Mouse (Mus musculus) forelimb bud, embryonic 11.5 days (tissue): ENCODE measurements around the gene Zbtb48.
A peak's percentile ranks its signal among the peaks of the same experiment; 100 is the strongest.
"Not testable (repeated sequence)": the region's sequence is repeated elsewhere in the genome, so short reads cannot be mapped to it uniquely, and the experiment has no call there.

Source experiments
- DNase-seq: peaks from one replicate; pipeline ENCODE4 v3.0.0-alpha.2; 2012; ENCODE audit warnings: low read depth, low spot score

The Zbtb48 gene

GRCm38 (mm10) chr4:152027524-152027923, at the start of gene Zbtb48:
TSS of gene Zbtb48 (minus strand) at chr4:152027671.
- peak; percentile 95 for DNase-seq

DNA sequence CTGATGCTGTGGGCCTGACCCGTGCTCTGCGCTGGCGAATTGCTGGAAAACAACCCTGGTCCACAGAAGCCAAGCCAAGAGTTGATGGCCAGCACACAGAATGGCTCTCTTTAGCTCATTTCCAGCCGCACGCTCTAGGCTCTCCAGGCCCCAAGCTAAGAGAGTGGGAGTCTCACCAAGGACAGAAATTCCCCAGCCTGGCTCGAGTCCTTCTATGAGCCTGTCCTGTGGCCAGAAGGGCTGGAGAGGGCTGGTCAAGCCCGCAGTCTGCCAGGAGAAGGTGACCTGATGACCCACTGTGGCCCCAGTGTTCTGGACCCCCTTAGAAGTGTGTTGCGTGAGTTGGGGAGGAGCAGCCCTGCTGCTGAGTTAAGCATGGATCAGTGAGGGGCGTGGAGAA, 49.7 kb upstream of the Zbtb48 start:
- no peak for DNase-seq

DNA sequence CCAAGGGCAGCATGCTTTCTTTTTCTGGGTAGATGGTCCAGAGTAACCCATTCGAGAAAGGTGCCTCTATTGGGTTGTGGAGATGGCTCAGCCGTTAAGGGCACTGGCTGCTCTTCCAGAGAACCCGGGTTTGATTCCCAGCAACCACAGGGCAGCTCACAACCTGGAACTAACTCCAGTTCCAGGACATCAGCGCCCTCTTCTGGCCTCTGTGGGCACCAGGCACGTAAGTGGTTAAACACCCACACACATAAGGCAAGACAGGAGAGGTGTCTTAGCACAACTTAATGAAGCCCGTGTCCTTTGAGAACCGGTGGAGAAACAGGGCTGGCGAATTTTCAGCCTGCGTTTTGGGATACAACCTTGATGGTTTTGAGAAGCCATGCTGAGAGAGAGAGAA, 47.1 kb upstream of the Zbtb48 start:
- DNase-seq, result no peak

DNA sequence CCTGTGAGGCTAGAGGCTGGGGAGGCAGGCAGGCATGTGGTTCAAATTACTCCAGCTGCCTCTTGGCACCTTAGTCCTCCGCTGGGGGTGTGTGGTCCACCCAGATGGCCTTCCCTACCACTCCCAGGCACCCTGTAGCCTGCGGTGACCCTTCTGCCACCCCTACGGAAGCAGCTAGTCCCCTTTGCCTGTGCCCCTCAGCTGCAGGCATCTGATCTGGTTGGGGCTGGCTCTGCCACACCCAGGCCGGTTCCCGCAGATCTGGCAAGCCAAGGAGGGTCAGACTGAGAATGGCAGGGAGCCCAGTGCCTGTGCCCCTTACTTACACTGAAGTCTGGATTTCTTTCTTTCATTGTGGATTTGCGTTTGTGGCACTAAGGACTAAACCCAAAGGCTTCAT, 46.2 kb upstream of the Zbtb48 start:
- no peak for DNase-seq

DNA sequence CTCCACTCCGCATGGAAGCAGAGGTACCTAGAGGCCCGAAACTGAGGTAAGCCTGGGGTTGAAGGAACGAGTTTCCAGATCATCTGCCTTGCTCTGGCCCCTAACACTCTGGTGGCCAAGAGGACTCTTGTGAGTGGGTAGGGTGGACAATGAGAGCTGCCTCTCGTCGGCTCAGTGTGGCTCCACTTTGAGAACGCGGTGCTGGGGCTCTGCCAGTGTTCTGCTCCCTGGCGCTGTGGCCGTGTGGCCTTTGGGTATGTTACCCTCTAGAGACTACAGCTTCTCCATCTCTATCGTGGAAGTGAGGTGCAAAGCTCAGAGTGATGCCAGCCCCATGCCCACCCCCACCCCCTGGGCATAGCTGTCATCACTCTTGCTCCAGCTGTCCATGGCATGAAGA, 45.2 kb upstream of the Zbtb48 start:
- no peak for DNase-seq

DNA sequence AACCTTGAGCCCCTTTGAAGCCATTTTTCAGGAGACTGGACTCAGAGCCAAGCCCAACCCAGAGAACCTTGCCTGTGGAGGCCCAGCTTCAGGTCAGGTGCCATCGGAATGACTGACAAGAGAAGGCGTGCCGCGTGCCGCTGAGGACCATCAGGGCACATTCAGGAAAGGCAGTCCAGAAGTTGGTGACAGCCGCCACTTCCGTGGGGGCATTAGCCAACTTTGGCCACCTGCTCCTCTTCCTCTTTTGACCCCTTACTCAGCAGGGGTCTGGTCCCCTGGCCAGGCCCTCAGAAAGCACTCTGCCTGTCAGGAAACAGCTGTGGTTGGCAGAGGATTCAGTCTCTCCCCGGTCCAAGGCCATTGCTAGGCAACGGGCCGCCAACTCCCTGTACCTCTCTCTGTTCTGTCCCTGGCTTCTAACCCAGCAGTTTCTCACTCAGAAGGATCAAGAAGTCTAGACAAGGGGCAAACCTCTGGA, 44.7 kb upstream of the Zbtb48 start, which contains the start of gene Plekhg5:
Gene Plekhg5 (plus strand): TSS at position 378 of the 481 bp plus-strand sequence.
- no peak for DNase-seq

DNA sequence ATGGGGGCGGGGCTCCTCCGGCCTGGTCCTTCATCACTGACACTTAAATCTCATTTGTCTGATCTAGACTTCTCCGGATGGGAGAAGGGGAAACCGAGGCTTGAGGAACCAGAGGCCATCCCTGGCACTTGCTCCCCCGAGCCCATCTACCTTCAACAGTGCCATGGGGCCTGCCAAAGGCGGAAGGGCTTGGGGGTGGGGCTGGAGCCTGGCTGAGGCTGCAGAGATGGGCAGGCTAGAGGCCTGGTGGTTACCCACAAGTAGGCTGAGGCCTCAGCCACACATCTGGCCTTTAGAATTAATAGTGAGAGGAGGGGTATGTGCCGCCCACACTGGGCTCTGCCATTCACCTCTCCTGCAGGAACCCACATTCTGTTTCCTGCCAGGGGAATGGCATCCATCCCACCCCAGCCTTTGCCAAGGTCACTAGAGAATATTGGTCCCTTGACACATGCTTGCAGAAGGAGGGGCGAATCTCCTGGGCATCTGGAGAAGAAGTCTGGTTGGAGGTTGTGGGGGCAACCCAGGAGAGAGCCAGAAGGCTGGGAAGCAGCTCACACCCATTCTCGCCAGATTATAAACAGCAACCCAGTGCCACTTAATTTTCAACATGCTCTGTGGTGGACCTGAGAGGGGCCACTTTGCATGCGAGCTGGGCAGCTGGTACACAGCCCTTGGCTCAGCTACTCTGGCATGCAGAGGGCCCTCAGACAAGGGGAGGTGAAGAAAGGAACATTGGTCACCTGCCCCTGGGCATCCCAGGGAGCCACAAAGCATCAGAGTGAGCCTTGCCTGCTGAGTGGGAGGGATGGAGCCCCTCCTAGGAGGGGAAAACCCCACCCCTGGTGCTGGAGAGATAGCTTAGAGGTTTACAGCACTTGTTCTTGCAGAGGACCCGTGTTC, 43.3 kb upstream of the Zbtb48 start:
- no peak for DNase-seq

DNA sequence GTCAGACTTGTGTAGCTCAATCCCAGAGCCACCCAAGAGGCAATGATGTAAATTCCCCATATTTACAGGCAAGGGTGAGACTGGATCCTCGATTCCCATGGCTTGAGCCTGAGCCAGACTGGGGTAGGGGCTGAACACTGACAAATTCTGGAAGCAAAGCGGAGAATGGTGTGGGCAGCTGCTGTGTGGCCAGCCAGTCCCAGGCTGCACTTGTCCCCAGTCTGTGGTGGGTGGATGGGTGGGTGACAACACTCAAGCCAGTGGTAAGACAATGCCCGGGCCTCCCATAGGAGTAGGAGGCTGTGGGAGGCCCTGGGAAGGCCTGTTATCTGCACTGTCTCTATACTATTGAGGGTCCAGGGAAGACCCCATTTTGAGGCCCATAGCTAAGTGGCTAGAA, 41.8 kb upstream of the Zbtb48 start:
- no peak for DNase-seq

DNA sequence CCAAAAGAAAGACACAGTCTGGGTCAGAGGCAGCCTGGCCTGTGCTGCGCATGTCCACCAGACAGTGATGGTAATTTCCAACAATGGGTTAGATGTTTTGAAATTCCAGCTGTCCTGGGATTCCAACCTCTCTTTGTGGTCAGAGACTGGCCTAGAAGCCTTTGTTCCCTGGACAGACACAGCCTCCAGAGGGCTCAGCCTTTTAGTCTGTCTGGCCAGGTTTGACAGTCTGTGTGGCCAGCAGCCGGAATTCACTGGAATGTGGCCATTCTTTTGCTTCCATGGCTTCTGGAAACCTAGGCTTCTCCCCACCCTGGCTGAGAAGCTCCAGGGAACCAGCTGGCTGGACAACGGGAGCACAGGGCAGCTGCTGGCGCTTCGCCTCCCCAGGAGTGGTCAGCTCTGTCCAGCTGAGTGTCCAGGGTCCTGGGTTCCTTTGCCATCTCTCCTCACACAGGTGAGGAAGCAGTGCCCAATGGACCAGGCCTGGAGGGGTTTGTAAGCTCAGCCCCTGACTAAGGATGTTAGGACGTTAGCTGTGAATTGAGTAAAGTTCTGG, 40.8 kb upstream of the Zbtb48 start:
- DNase-seq, result no peak

DNA sequence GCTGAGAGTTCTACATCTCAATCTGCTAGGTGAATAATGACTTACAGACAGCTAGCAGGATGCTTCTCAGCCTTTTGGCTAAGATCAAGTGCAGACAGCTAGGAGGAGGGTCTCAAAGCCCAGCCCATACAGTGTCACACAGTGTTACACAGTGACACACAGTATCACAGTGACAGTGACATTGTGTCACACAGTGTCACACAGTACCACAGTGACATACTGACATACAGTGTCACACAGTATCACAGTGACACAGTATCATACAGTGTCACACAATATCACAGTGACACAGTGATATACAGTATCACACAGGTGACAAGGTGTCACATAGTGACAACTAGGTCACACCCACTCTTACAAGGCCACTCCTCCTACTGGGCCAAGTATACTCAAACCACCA, 39.8 kb upstream of the Zbtb48 start:
- DNase-seq, result no peak

DNA sequence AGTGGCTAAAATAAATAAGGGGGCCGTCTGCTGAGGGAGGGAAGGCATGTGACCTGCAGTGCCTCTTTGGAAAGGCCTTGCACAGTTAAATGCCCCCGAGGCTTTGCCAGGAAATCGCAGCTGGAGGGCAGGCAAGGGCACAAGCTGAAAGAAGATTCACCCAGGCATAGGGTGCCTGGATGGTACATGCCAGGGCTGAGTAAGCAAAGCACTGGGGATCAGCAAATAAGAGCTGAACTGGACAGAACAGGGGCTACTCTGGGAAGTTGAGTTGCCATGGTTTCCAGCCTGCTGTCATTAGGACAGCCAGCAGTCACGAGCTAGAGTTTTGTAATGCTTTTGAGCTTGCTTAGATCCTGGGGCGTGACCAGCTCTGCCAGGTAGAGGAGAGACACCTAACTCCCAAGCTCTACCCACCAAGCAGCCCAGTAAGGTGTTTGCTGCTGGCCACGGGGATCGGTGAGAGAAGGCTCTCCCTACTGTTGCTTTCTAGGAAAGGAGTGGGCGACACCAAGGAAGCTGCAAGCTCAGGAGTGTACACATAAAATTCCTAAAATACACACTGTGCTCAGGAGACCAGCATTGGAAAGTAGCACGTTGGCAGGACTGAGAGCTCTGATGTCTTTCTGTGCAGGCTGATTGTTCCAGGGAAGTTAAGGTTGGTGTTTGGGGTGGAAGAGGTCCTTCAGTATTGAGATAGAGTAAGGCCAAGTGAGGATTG, 35.1 kb upstream of the Zbtb48 start:
- no peak for DNase-seq

- DNase-seq, result no peak
Measured at GRCm38 (mm10) chr4:152044609-152045008, 17.1 kb upstream of the Zbtb48 start.

DNA sequence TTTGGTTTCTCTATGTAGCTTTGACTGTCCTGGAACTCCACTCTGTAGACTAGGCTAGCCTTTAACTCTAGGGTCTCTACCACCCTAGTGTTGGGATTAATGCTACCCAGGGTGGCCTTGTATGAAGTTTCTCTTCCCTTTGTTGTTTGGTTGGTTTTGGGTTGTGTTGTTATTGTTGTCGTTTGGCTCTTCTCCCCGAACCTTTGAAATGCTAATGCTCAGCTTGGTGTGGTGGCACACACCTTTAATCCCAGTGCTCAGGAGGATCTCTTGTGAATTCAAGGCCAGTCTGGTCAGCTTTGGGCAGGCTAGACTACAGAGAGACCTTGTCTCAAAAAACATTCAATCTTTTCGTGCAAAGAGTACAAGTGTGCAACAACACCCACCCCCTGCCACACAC, 15.7 kb upstream of the Zbtb48 start:
- DNase-seq, result no peak

DNA sequence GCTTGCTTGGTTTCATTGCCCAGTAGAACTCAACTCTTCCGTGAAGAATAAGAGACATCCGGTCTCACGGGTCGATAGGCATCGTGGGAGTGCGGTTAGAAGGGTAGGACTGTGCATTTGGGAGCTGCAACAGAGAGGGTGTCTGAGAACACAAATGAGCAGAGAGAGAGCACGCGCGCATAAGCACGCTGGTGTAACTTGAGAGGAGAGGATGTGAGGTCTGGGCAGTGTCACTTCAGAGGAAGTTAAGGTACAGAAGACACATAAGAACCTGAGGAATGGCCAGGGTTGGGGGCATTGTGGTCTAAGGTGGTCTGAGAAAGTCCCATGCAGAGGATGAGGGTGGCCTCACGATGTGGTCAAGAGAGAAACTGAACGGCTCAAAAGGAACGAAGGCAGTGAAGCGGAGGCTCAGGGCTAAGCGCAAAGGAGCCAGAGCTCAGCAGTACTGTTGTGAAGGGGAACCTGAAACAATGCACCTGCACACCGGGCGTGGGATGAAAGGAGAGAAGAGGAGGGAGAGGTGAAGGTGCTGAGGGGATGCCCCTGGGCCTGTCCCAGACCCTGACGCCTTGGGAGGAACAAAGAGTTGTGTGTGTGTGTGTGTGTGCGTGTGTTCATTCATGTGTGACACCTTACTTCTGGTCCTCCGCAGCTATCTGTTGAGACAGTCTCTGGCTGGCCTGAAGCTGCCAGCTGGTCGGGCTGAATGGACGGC, 14.6 kb upstream of the Zbtb48 start:
- DNase-seq, result no peak

GRCm38 (mm10) chr4:152039831-152040310, 12.4 kb upstream of the Zbtb48 start:
- DNase-seq, result no peak

GRCm38 (mm10) chr4:152038985-152039830, 11.7 kb upstream of the Zbtb48 start, which contains the start of gene Nol9:
TSS of gene Nol9 (plus strand) at chr4:152039321.
- peak; percentile 92 for DNase-seq

- no peak for DNase-seq
Measured at GRCm38 (mm10) chr4:152038225-152038984, 10.9 kb upstream of the Zbtb48 start, which contains the start of gene Tas1r1. TSS of gene Tas1r1 (minus strand) at chr4:152038568.

DNA sequence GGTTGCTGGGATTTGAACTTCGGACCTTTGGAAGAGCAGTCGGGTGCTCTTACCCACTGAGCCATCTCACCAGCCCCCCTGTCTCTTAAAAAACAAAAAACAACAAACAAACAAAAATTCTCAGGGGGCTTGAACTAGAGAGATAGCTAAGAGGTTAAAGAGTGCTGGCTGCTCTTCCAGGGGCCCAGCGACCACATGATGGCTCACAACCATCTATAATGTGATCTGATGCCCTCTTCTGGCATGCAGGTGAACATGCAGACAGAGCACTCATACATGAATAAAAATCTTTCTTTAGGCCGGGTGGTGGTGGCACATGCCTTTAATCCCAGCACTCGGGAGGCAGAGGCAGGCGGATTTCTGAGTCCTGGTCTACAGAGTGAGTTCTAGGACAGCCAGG, 9.0 kb upstream of the Zbtb48 start:
- not testable (repeated sequence) for DNase-seq

- no peak for DNase-seq
Measured at GRCm38 (mm10) chr4:152032922-152033321, 5.5 kb upstream of the Zbtb48 start.

DNA sequence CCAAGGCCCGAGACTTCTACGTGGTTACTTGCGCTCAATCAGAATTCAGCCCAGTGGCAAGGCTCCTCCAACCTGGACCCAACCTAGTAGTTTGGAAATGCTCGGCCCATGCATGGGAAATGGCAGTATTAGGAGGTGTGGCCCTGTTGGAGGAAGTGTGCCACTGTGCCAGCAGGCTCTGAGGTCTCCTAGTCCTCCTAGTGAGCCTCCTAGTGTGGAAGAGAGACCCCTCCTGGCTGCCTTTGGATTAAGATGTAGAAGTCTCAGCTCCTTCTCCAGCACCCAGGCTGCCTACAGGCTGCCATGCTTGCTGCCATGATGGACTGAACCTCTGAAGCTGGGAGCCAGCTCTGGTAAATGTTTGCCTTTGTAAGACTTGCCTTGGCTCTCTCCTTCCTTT, 2.5 kb upstream of the Zbtb48 start:
- DNase-seq, result no peak
